In the genomic region with DNA sequence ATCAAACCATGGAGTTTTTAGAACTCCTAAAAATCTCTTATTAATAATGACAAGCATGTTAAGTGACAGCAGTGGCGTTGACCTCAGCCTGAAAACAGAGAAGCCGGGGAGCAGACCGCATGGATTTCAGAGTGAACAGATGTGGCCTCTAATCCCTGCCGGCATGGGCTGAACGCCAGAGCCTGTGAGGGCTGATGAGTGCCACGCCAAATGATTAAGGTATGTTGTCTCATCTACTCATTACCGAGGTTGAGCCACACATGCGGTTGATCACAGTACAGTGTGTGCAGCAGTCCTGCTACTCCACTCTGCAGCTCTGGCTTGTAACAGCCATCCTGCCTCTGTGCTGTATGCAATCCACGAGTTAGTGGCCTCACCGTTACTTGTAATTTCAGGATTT, we compare ENCODE assay signal across 9 mouse cellular contexts.
A peak's percentile ranks its signal among the peaks of the same experiment; 100 is the strongest.
DNase-seq lines count a peak whose midpoint lies in the region; ATAC-seq lines count a peak whose summit lies in the region.
"Had no signal": no experiment of that assay in that cellular context is flagged by ENCODE, and none has a peak within 500 bp of the region (broad histone marks: within the 10 kb centered on the region; RNA-seq: fewer than 3 reads in every experiment).

No protein-coding gene starts in this region.

- H3K4me1 ChIP-seq in midbrain, embryonic 11.5 days (ENCODE audit: control insufficient read depth, insufficient read depth, low read length): peaks cover 3% of the 10 kb centered on the region; the same call in 1 of the 2 replicates
- H3K4me1 ChIP-seq in midbrain, embryonic 10.5 days: peaks cover 7% of the 10 kb centered on the region
- no peaks in the 10 kb centered on the region; the same call in 1 of the 2 replicates for H3K4me1 ChIP-seq in hindbrain, embryonic 16.5 days (ENCODE audit: control insufficient read depth, insufficient read depth, low read depth, low read length)

- H3K36me3 ChIP-seq in midbrain, embryonic 11.5 days (ENCODE audit: control insufficient read depth, insufficient read depth, low read length): no peaks in the 10 kb centered on the region
- no peaks in the 10 kb centered on the region for H3K36me3 ChIP-seq in midbrain, embryonic 10.5 days
- H3K36me3 ChIP-seq in hindbrain, embryonic 16.5 days (ENCODE audit: control insufficient read depth, insufficient read depth, low read length): no peaks in the 10 kb centered on the region

- H3K27me3 ChIP-seq in midbrain, embryonic 11.5 days (ENCODE audit: control insufficient read depth, insufficient read depth, low read length): no peaks in the 10 kb centered on the region
- H3K27me3 ChIP-seq in midbrain, embryonic 10.5 days (ENCODE audit: low read depth, poor library complexity, severe bottlenecking): no peaks in the 10 kb centered on the region
- no peaks in the 10 kb centered on the region for H3K27me3 ChIP-seq in hindbrain, embryonic 16.5 days (replicated peaks; ENCODE audit: control insufficient read depth, insufficient read depth, low read length)

- ATAC-seq in midbrain, embryonic 11.5 days (ENCODE audit: low FRiP score): peak; percentile 73
- peak; percentile 85 for ATAC-seq in hindbrain, embryonic 16.5 days

- H3K4me2 ChIP-seq in midbrain, embryonic 11.5 days: no peak overlapping the region
- H3K4me2 ChIP-seq in hindbrain, embryonic 16.5 days (ENCODE audit: low read length): no peak overlapping the region

- no peak overlapping the region for H3K4me3 ChIP-seq in midbrain, embryonic 11.5 days (ENCODE audit: low read depth, low read length)
- H3K4me3 ChIP-seq in midbrain, embryonic 10.5 days: no peak overlapping the region
- H3K4me3 ChIP-seq in hindbrain, embryonic 16.5 days (ENCODE audit: low read length): no peak overlapping the region

- H3K27ac ChIP-seq in midbrain, embryonic 11.5 days (ENCODE audit: low read depth, low read length): no peak overlapping the region
- no peak overlapping the region for H3K27ac ChIP-seq in midbrain, embryonic 10.5 days (replicated peaks)
- no peak overlapping the region for H3K27ac ChIP-seq in hindbrain, embryonic 16.5 days (ENCODE audit: low read depth, low read length)

- peak; percentile 6 for DNase-seq in embryo, embryonic 10.5 days (ENCODE audit: low spot score)
- no peak for DNase-seq in embryo, embryonic 10 days (ENCODE audit: low spot score)
- no peak for DNase-seq in midbrain, embryonic 11.5 days (ENCODE audit: low spot score, missing footprints)
- no peak for DNase-seq in midbrain, embryonic 10.5 days (ENCODE audit: low spot score)
- no peak for DNase-seq in thymus, postnatal 10 days (ENCODE audit: low spot score in 2 of 2)
- no peak for DNase-seq in kidney, adult 9 months
- no peak for DNase-seq in right cerebral cortex, postnatal 10 days (ENCODE audit: low spot score in 2 of 2)
- DNase-seq: kidney, adult 2 months had no signal

- no peaks in the 10 kb centered on the region for H3K9me3 ChIP-seq in midbrain, embryonic 11.5 days (ENCODE audit: control insufficient read depth, low read length)
- no peaks in the 10 kb centered on the region for H3K9me3 ChIP-seq in midbrain, embryonic 10.5 days (replicated peaks)
- H3K9me3 ChIP-seq in hindbrain, embryonic 16.5 days (ENCODE audit: control insufficient read depth, low read length): no peaks in the 10 kb centered on the region

- H3K9ac ChIP-seq in midbrain, embryonic 11.5 days (ENCODE audit: low read length): no peak overlapping the region
- no peak overlapping the region for H3K9ac ChIP-seq in hindbrain, embryonic 16.5 days (ENCODE audit: low read depth, low read length)

- 76% methylated on average over 10 of the region's 10 CpGs for WGBS in midbrain, embryonic 11.5 days
- WGBS in midbrain, embryonic 10.5 days: 78% methylated on average over 10 of the region's 10 CpGs
- 61% methylated on average over 10 of the region's 10 CpGs for WGBS in hindbrain, embryonic 16.5 days
